In genomic region chr7:110379335-110379914, GRCm38 (mm10) we compare ENCODE assay signal across 14 mouse cellular contexts.
A peak's percentile ranks its signal among the peaks of the same experiment; 100 is the strongest.
DNase-seq lines count a peak whose midpoint lies in the region; ATAC-seq and TF ChIP-seq lines count a peak whose summit lies in the region.
"Had no signal": no experiment of that assay in that cellular context is flagged by ENCODE, and none has a peak within 500 bp of the region (broad histone marks: within the 10 kb centered on the region; RNA-seq: fewer than 3 reads in every experiment).

No protein-coding gene starts in this region.

- no peak overlapping the region for H3K4me2 ChIP-seq in hindbrain, postnatal 0 days (ENCODE audit: low read depth, low read length)
- no peak overlapping the region for H3K4me2 ChIP-seq in hindbrain, embryonic 16.5 days (ENCODE audit: low read length)
- no peak overlapping the region for H3K4me2 ChIP-seq in stomach, postnatal 0 days (replicated peaks; ENCODE audit: low read depth)
- H3K4me2 ChIP-seq: hindbrain, embryonic 12.5 days; lung, embryonic 15.5 days had no signal

- H3K36me3 ChIP-seq in hindbrain, postnatal 0 days (ENCODE audit: insufficient read depth, low read length): peaks cover 9% of the 10 kb centered on the region; the same call in 1 of the 2 replicates
- H3K36me3 ChIP-seq in hindbrain, embryonic 16.5 days (ENCODE audit: control insufficient read depth, insufficient read depth, low read length): peaks cover 4% of the 10 kb centered on the region; the same call in 1 of the 2 replicates
- no peaks in the 10 kb centered on the region for H3K36me3 ChIP-seq in stomach, postnatal 0 days (ENCODE audit: control insufficient read depth, insufficient read depth, low read length)

- intact Hi-C loops in heart, postnatal 10 days (cut with DNase I): no loop called here

- no peak overlapping the region for H3K9ac ChIP-seq in hindbrain, postnatal 0 days (replicated peaks; ENCODE audit: low read length)
- no peak overlapping the region for H3K9ac ChIP-seq in hindbrain, embryonic 16.5 days (ENCODE audit: low read depth, low read length)
- H3K9ac ChIP-seq in stomach, postnatal 0 days (ENCODE audit: low read length): no peak overlapping the region
- H3K9ac ChIP-seq: hindbrain, embryonic 12.5 days; lung, embryonic 15.5 days had no signal

- WGBS in hindbrain, postnatal 0 days: 71% methylated on average over 10 of the region's 10 CpGs
- WGBS in hindbrain, embryonic 16.5 days: 72% methylated on average over 10 of the region's 10 CpGs
- 60% methylated on average over 10 of the region's 10 CpGs for WGBS in stomach, postnatal 0 days

- DNase-seq in hindbrain, postnatal 0 days (ENCODE audit: low spot score): peak; percentile 4
- DNase-seq in 416B (ENCODE audit: low read depth): peak; percentile 10
- DNase-seq in adrenal gland, postnatal 10 days: peak; percentile 10
- DNase-seq in heart, postnatal 10 days: peak; percentile 31 to 38
- no peak for DNase-seq in cerebellum, postnatal 36 days
- no peak for DNase-seq in stomach, postnatal 0 days (ENCODE audit: low spot score)
- no peak for DNase-seq in kidney, adult 8-10 months
- DNase-seq: cerebellum, adult 18-20 months; gastrocnemius, adult 2 months; kidney, postnatal 10 days had no signal

- H3K27me3 ChIP-seq in hindbrain, postnatal 0 days (ENCODE audit: insufficient read depth, low read length): no peaks in the 10 kb centered on the region
- H3K27me3 ChIP-seq in hindbrain, embryonic 16.5 days (replicated peaks; ENCODE audit: control insufficient read depth, insufficient read depth, low read length): no peaks in the 10 kb centered on the region
- H3K27me3 ChIP-seq in stomach, postnatal 0 days (ENCODE audit: control insufficient read depth, insufficient read depth, low read length): no peaks in the 10 kb centered on the region
- H3K27me3 ChIP-seq: hindbrain, embryonic 12.5 days; lung, embryonic 15.5 days had no signal

- H3K4me1 ChIP-seq in hindbrain, postnatal 0 days (ENCODE audit: insufficient read depth, low read length): no peaks in the 10 kb centered on the region
- H3K4me1 ChIP-seq in hindbrain, embryonic 16.5 days (ENCODE audit: control insufficient read depth, insufficient read depth, low read depth, low read length): no peaks in the 10 kb centered on the region
- no peaks in the 10 kb centered on the region for H3K4me1 ChIP-seq in stomach, postnatal 0 days (replicated peaks; ENCODE audit: control insufficient read depth, insufficient read depth)
- H3K4me1 ChIP-seq: hindbrain, embryonic 12.5 days; limb, embryonic 10.5 days; lung, embryonic 15.5 days had no signal

- H3K4me3 ChIP-seq in hindbrain, postnatal 0 days (ENCODE audit: low read length): no peak overlapping the region
- H3K4me3 ChIP-seq in hindbrain, embryonic 16.5 days (ENCODE audit: low read length): no peak overlapping the region
- no peak overlapping the region for H3K4me3 ChIP-seq in stomach, postnatal 0 days (ENCODE audit: low read depth, low read length)
- H3K4me3 ChIP-seq: gastrocnemius, adult 2 months; hindbrain, embryonic 12.5 days; limb, embryonic 10.5 days; lung, embryonic 15.5 days had no signal

- no peak for TF ChIP-seq CTCF in hindbrain, postnatal 0 days (IDR thresholded peaks at IDR 0.05; ENCODE audit: low read depth)
- no peak for TF ChIP-seq CTCF in stomach, postnatal 0 days (IDR thresholded peaks at IDR 0.05; ENCODE audit: low read depth)

- no peak for ATAC-seq in hindbrain, postnatal 0 days
- no peak for ATAC-seq in hindbrain, embryonic 16.5 days
- no peak for ATAC-seq in stomach, postnatal 0 days (ENCODE audit: low FRiP score, low TSS enrichment)

- TF ChIP-seq EP300 in stomach, postnatal 0 days (optimal IDR thresholded peaks at IDR 0.05): no peak

- H3K9me3 ChIP-seq in hindbrain, postnatal 0 days (ENCODE audit: low read length): no peaks in the 10 kb centered on the region
- H3K9me3 ChIP-seq in hindbrain, embryonic 16.5 days (ENCODE audit: control insufficient read depth, low read length): no peaks in the 10 kb centered on the region
- H3K9me3 ChIP-seq in stomach, postnatal 0 days (ENCODE audit: control insufficient read depth, low read length): no peaks in the 10 kb centered on the region
- H3K9me3 ChIP-seq: hindbrain, embryonic 12.5 days; limb, embryonic 10.5 days; lung, embryonic 15.5 days had no signal

- H3K27ac ChIP-seq in hindbrain, postnatal 0 days: no peak overlapping the region
- H3K27ac ChIP-seq in hindbrain, embryonic 16.5 days (ENCODE audit: low read depth, low read length): no peak overlapping the region
- no peak overlapping the region for H3K27ac ChIP-seq in stomach, postnatal 0 days (replicated peaks)
- H3K27ac ChIP-seq: gastrocnemius, adult 2 months; hindbrain, embryonic 12.5 days; limb, embryonic 10.5 days; lung, embryonic 15.5 days had no signal

Comparison
In these comparisons a context has a peak if more than half of its experiments do, and no peak if none do; other contexts are left out.
1. DNase-seq: peak in hindbrain, postnatal 0 days (single experiment), 416B (single experiment), adrenal gland, postnatal 10 days (single experiment) and heart, postnatal 10 days (2 of 2); none in cerebellum, postnatal 36 days (0 of 2), stomach, postnatal 0 days (single experiment) and kidney, adult 8-10 months (0 of 2).